Mouse (Mus musculus): ENCODE results near the gene Ankrd55. TPM values are rescaled to one million over a fixed set of nuclear protein-coding genes. Genes with fewer than 3 reads are reported as not detected.

The Ankrd55 gene
- total and polyA plus RNA-seq, 3 experiments, result 1.1 to 2.2 (median 1.1) TPM

GRCm38 (mm10) chr13:112318124-112318523 is 29.9 kb downstream of the Ankrd55 start:
- TF ChIP-seq KAT2A (IDR thresholded peaks at IDR 0.05; ENCODE audit: insufficient replicate concordance, low read length), result no peak
- no peak for TF ChIP-seq USF1 (IDR thresholded peaks at IDR 0.05; ENCODE audit: low read depth, low read length)
- TF ChIP-seq RAD21 (IDR thresholded peaks at IDR 0.05; ENCODE audit: low read depth, low read length), result no peak
- no peak for TF ChIP-seq POLR2AphosphoS2 (IDR thresholded peaks at IDR 0.05; ENCODE audit: low read depth, low read length)
- TF ChIP-seq E2F4 (IDR thresholded peaks at IDR 0.05; ENCODE audit: insufficient replicate concordance, low read depth, low read length), result no peak
- TF ChIP-seq TCF12 (IDR thresholded peaks at IDR 0.05; ENCODE audit: low read depth, low read length), result no peak
- dilution Hi-C loops (cut with MboI; ENCODE audit: extremely low pct_ligation_motif_present, extremely low pct_unique_long_range_greater_than_20kb, low sequenced_read_pairs), result no loop called here
- DNase-seq (ENCODE audit: extremely low read depth), result no peak

GRCm38 (mm10) chr13:112323591-112324266 is 35.5 kb downstream of the Ankrd55 start:
- Histone ChIP-seq H3K9ac (ENCODE audit: insufficient read depth, low read depth) (no peak overlapping the region), H3K79me2 (replicated peaks; ENCODE audit: control insufficient read depth, extremely low read depth, insufficient read depth, poor library complexity, severe bottlenecking) (no peaks in the 10 kb centered on the region), H3K4me2 (ENCODE audit: insufficient read depth, low read depth, poor library complexity, severe bottlenecking) (no peak overlapping the region), H3K27ac (ENCODE audit: insufficient read depth, low read depth) (no peak overlapping the region), H3K4me3 (replicated peaks in 1 of 3; ENCODE audit: low read depth in 2 of 3, low read length in 2 of 3, poor library complexity in 1 of 3) (no peak overlapping the region), H3K27me3 (replicated peaks) (no peaks in the 10 kb centered on the region), H3K36me3 (replicated peaks in 1 of 2; ENCODE audit: control insufficient read depth in 1 of 2, insufficient read depth in 1 of 2, low read length in 1 of 2) (no peaks in the 10 kb centered on the region), H3K9me3 (replicated peaks; ENCODE audit: low read length) (no peaks in the 10 kb centered on the region), H3K4me1 (ENCODE audit: control insufficient read depth in 1 of 2, insufficient read depth in 2 of 2) (no peaks in the 10 kb centered on the region; a peak in 1 of 4 replicates)
- TF ChIP-seq USF1 (IDR thresholded peaks at IDR 0.05; ENCODE audit: low read depth, low read length) (no peak), NRF1 (IDR thresholded peaks at IDR 0.05; ENCODE audit: low read depth, low read length) (no peak), NELFE (IDR thresholded peaks at IDR 0.05; ENCODE audit: low read depth, low read length) (no peak), BHLHE40 (IDR thresholded peaks at IDR 0.05; ENCODE audit: low read depth, low read length) (no peak), TBP (conservative IDR thresholded peaks at IDR 0.05; ENCODE audit: low read depth, low read length) (no peak), MAZ (IDR thresholded peaks at IDR 0.05; ENCODE audit: low read depth, low read length) (no peak), MEF2A (IDR thresholded peaks at IDR 0.05; ENCODE audit: borderline replicate concordance, low read depth, low read length) (no peak), RCOR1 (conservative IDR thresholded peaks at IDR 0.05; ENCODE audit: low read depth, low read length) (no peak), ZKSCAN1 (IDR thresholded peaks at IDR 0.05; ENCODE audit: borderline replicate concordance, low read depth, low read length) (no peak), SMC3 (IDR thresholded peaks at IDR 0.05; ENCODE audit: low read depth, low read length) (no peak), POLR2A (IDR thresholded peaks at IDR 0.05; ENCODE audit: low read depth, low read length) (no peak), EP300 (IDR thresholded peaks at IDR 0.05; ENCODE audit: low read length) (no peak), JUN (IDR thresholded peaks at IDR 0.05; ENCODE audit: insufficient read depth, low read depth, low read length) (no peak), HCFC1 (IDR thresholded peaks at IDR 0.05; ENCODE audit: low read depth, low read length) (no peak), MYC (IDR thresholded peaks at IDR 0.05; ENCODE audit: low read depth, low read length) (no peak)
- dilution Hi-C loops (cut with MboI; ENCODE audit: extremely low pct_ligation_motif_present, extremely low pct_unique_long_range_greater_than_20kb, low sequenced_read_pairs) (no loop called here), in situ Hi-C loops (cut with MboI; ENCODE audit: low pct_ligation_motif_present, low pct_unique_long_range_greater_than_20kb, low sequenced_read_pairs) (no loop called here)
- no peak for DNase-seq (ENCODE audit: extremely low read depth)

More at GRCm38 (mm10) chr13:112318124-112318523, 29.9 kb downstream of the Ankrd55 start:
- Histone ChIP-seq H3K27ac (ENCODE audit: insufficient read depth, low read depth) (no peak overlapping the region), H3K4me3 (replicated peaks in 1 of 3; ENCODE audit: low read depth in 2 of 3, low read length in 2 of 3, poor library complexity in 1 of 3) (no peak overlapping the region), H3K4me1 (ENCODE audit: control insufficient read depth in 1 of 2, insufficient read depth in 2 of 2) (peaks cover 17 to 19% of the 10 kb centered on the region in 2 experiments; a peak in 3 of 4 replicates), H3K79me2 (replicated peaks; ENCODE audit: control insufficient read depth, extremely low read depth, insufficient read depth, poor library complexity, severe bottlenecking) (no peaks in the 10 kb centered on the region), H3K36me3 (replicated peaks in 1 of 2; ENCODE audit: control insufficient read depth in 1 of 2, insufficient read depth in 1 of 2, low read length in 1 of 2) (no peaks in the 10 kb centered on the region), H3K27me3 (replicated peaks) (no peaks in the 10 kb centered on the region), H3K9me3 (replicated peaks; ENCODE audit: low read length) (no peaks in the 10 kb centered on the region), H3K9ac (ENCODE audit: insufficient read depth, low read depth) (no peak overlapping the region), H3K4me2 (ENCODE audit: insufficient read depth, low read depth, poor library complexity, severe bottlenecking) (no peak overlapping the region)
- in situ Hi-C loops (cut with MboI; ENCODE audit: low pct_ligation_motif_present, low pct_unique_long_range_greater_than_20kb, low sequenced_read_pairs), result no loop called here
